Mouse (Mus musculus): ENCODE data around the gene Srsf10. TPM values are rescaled to one million over a fixed set of nuclear protein-coding genes. Genes with fewer than 3 reads are reported as not detected.

Srsf10 gene
- polyA plus RNA-seq, 1 experiment = 72.8 TPM

DNA sequence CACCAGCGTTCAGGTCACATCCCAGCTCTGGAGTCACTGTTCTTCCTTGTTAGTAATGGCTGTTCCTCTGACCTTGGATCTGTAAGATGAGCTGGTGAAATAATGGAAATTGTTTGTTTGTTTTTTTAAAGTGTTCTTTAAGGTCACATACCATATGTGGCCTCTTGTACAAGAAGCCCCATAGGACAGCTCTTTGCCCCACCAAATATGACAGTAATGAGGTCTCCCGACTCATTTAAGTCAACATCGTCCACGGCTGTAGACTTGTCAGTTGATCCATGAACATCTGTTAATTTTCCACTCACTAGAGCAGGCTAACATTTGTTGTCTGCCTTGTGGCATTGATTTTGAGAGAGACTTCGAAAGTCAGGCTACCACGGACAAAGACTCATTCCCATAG, 23.5 kb downstream of the Srsf10 start:
- H3K4me1 ChIP-seq (ENCODE audit: control insufficient read depth, insufficient read depth, low read length) = peaks cover 23% of the 10 kb centered on the region
- no peaks in the 10 kb centered on the region for H3K27me3 ChIP-seq (ENCODE audit: control insufficient read depth, insufficient read depth, low read length)
- no peaks in the 10 kb centered on the region for H3K36me3 ChIP-seq (ENCODE audit: control insufficient read depth, insufficient read depth, low read length)
- no peak overlapping the region for H3K27ac ChIP-seq (ENCODE audit: control insufficient read depth, insufficient read depth, low read depth, low read length)
- H3K4me3 ChIP-seq (ENCODE audit: control insufficient read depth, low read depth, low read length) = no peak overlapping the region
- no peak for TF ChIP-seq POLR2A (IDR thresholded peaks at IDR 0.05; ENCODE audit: control insufficient read depth, low read depth, low read length)
- TF ChIP-seq CTCF (IDR thresholded peaks at IDR 0.05; ENCODE audit: control insufficient read depth, insufficient read depth, insufficient replicate concordance, low read depth, low read length) = no peak

DNA sequence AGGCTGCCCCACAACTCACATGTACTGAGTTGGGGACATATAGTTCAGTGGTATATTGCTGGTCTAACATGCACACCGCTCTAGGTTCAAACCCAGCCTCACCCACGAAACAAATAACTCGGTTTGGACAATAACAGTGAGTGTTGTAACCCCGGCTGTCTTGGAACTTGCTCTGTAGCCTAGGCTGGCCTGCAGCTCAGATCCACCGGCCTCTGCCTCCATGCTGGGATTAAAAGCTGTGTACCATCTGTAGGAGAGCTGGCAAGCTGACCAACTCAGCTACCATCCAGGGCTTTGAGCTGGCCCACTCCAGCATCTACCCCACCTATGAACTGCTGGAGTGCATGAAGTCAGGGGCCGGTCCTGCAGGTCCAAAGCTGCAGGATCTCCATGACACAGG, 24.5 kb downstream of the Srsf10 start:
- no peak overlapping the region for H3K27ac ChIP-seq (ENCODE audit: control insufficient read depth, insufficient read depth, low read depth, low read length)
- no peak overlapping the region for H3K4me3 ChIP-seq (ENCODE audit: control insufficient read depth, low read depth, low read length)
- H3K27me3 ChIP-seq (ENCODE audit: control insufficient read depth, insufficient read depth, low read length) = no peaks in the 10 kb centered on the region
- no peaks in the 10 kb centered on the region for H3K36me3 ChIP-seq (ENCODE audit: control insufficient read depth, insufficient read depth, low read length)
- TF ChIP-seq POLR2A (IDR thresholded peaks at IDR 0.05; ENCODE audit: control insufficient read depth, low read depth, low read length) = no peak
- no peak for TF ChIP-seq CTCF (IDR thresholded peaks at IDR 0.05; ENCODE audit: control insufficient read depth, insufficient read depth, insufficient replicate concordance, low read depth, low read length)
- peaks cover 24% of the 10 kb centered on the region for H3K4me1 ChIP-seq (ENCODE audit: control insufficient read depth, insufficient read depth, low read length)

DNA sequence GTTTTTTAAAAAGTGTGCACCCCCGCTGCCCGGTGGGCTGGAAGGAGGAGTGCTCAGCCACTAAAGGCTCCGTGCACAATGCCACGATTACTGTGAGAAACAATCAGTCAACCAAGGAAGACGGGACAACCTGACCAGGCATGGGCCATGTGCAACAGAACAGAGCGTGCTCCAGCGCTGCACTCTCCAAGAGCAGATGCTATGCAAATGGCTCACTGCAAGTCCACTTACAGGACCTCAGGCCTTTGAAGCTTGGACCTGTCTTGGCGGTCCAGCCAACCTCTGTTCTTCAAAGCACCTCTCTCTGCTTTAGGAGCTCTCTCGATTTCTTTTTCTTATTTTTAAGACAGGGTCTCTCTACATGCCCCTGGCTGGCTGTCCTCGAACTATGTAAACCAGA, 25.0 kb downstream of the Srsf10 start:
- H3K27ac ChIP-seq (ENCODE audit: control insufficient read depth, insufficient read depth, low read depth, low read length) = no peak overlapping the region
- H3K27me3 ChIP-seq (ENCODE audit: control insufficient read depth, insufficient read depth, low read length) = no peaks in the 10 kb centered on the region
- TF ChIP-seq POLR2A (IDR thresholded peaks at IDR 0.05; ENCODE audit: control insufficient read depth, low read depth, low read length) = no peak
- TF ChIP-seq CTCF (IDR thresholded peaks at IDR 0.05; ENCODE audit: control insufficient read depth, insufficient read depth, insufficient replicate concordance, low read depth, low read length) = no peak
- peaks cover 24% of the 10 kb centered on the region for H3K4me1 ChIP-seq (ENCODE audit: control insufficient read depth, insufficient read depth, low read length)
- no peaks in the 10 kb centered on the region for H3K36me3 ChIP-seq (ENCODE audit: control insufficient read depth, insufficient read depth, low read length)
- H3K4me3 ChIP-seq (ENCODE audit: control insufficient read depth, low read depth, low read length) = no peak overlapping the region

DNA sequence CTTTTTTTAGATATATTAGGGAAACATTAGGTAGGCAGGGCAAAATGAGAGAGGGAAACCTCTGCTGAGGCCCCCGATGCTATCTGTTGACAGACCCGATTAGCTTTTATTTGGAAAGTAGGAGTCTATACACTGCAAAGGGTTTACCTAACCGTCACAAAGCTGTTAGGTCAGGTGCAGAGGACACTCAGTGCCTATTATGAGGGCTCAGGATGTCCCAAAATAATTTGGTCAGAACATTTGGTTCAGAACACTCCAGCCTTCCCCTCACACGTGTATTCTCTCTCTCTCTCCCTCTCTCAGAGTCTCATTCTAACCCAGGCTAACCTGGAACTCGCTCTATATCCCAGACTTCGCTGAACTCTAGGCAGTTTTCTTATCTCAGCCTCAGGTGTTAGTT, 26.5 kb downstream of the Srsf10 start:
- Histone ChIP-seq H3K4me1 (ENCODE audit: control insufficient read depth, insufficient read depth, low read length) (peaks cover 17% of the 10 kb centered on the region), H3K4me3 (ENCODE audit: control insufficient read depth, low read depth, low read length) (no peak overlapping the region), H3K27me3 (ENCODE audit: control insufficient read depth, insufficient read depth, low read length) (no peaks in the 10 kb centered on the region), H3K36me3 (ENCODE audit: control insufficient read depth, insufficient read depth, low read length) (no peaks in the 10 kb centered on the region), H3K27ac (ENCODE audit: control insufficient read depth, insufficient read depth, low read depth, low read length) (no peak overlapping the region)
- TF ChIP-seq CTCF (IDR thresholded peaks at IDR 0.05; ENCODE audit: control insufficient read depth, insufficient read depth, insufficient replicate concordance, low read depth, low read length) = no peak
- no peak for TF ChIP-seq POLR2A (IDR thresholded peaks at IDR 0.05; ENCODE audit: control insufficient read depth, low read depth, low read length)

DNA sequence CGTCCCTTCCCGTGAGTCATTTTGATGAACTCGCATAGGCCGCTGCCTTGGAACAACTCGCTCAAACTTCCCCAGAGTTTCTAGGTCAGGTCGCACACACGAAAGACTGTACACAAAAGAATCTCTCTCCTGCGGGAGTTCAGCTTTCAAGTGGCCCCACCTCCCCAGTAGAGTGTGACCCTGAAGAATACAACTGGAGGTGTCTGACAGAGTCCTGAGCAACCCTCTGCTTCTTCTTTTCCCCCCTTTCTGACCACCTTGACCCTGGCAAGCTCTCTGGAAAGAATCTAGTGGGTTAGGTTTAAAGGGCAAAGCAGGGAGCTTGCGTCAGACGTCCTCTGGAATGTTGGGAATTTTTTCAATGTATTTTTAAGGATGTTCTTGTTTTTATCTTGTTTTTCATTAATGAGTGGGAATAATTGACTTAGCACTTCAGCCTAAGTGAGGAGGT, 27.9 kb downstream of the Srsf10 start:
- TF ChIP-seq CTCF (IDR thresholded peaks at IDR 0.05; ENCODE audit: control insufficient read depth, insufficient read depth, insufficient replicate concordance, low read depth, low read length) (no peak), POLR2A (IDR thresholded peaks at IDR 0.05; ENCODE audit: control insufficient read depth, low read depth, low read length) (no peak)
- H3K27me3 ChIP-seq (ENCODE audit: control insufficient read depth, insufficient read depth, low read length) = no peaks in the 10 kb centered on the region

DNA sequence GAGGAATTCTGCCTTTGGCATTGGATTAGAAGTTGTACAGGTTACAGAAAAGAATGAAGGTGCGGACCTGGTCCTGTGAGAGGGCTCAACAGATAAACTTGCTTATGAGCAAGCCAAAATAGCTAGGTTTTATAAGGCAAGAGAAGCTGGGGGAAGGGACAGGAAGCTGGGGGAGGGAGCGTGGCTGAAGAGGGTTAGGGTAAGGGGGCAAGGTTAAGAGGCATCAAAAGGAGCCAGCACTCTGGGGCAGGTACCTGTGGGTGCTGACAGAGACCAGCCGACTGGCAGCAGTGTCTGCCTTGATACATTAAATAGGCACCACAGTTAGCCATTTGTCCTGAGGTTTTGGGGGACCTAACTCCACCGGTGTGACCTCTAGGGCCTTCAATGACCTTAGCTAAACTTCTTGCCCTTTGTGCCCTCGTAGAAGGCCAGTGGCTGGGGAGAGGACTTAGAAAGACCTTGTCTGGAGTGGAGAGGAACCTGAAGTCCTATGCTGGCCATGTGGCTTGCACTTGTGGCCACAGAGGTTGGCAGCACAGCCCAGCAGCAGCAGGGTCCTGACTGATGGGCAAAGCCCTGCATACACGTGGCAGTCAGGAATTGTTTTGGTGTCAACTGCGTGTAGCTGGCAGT, 28.5 kb downstream of the Srsf10 start:
- H3K4me3 ChIP-seq (ENCODE audit: control insufficient read depth, low read depth, low read length) = no peak overlapping the region
- no peaks in the 10 kb centered on the region for H3K27me3 ChIP-seq (ENCODE audit: control insufficient read depth, insufficient read depth, low read length)
- TF ChIP-seq CTCF (IDR thresholded peaks at IDR 0.05; ENCODE audit: control insufficient read depth, insufficient read depth, insufficient replicate concordance, low read depth, low read length) = no peak
- no peak for TF ChIP-seq POLR2A (IDR thresholded peaks at IDR 0.05; ENCODE audit: control insufficient read depth, low read depth, low read length)
- H3K36me3 ChIP-seq (ENCODE audit: control insufficient read depth, insufficient read depth, low read length) = no peaks in the 10 kb centered on the region
- H3K4me1 ChIP-seq (ENCODE audit: control insufficient read depth, insufficient read depth, low read length) = peaks cover 18% of the 10 kb centered on the region
- no peak overlapping the region for H3K27ac ChIP-seq (ENCODE audit: control insufficient read depth, insufficient read depth, low read depth, low read length)

More for the DNA sequence above, 27.9 kb downstream of the Srsf10 start:
- H3K4me3 ChIP-seq (ENCODE audit: control insufficient read depth, low read depth, low read length) = no peak overlapping the region
- H3K27ac ChIP-seq (ENCODE audit: control insufficient read depth, insufficient read depth, low read depth, low read length) = no peak overlapping the region
- H3K36me3 ChIP-seq (ENCODE audit: control insufficient read depth, insufficient read depth, low read length) = no peaks in the 10 kb centered on the region
- H3K4me1 ChIP-seq (ENCODE audit: control insufficient read depth, insufficient read depth, low read length) = peaks cover 18% of the 10 kb centered on the region

DNA sequence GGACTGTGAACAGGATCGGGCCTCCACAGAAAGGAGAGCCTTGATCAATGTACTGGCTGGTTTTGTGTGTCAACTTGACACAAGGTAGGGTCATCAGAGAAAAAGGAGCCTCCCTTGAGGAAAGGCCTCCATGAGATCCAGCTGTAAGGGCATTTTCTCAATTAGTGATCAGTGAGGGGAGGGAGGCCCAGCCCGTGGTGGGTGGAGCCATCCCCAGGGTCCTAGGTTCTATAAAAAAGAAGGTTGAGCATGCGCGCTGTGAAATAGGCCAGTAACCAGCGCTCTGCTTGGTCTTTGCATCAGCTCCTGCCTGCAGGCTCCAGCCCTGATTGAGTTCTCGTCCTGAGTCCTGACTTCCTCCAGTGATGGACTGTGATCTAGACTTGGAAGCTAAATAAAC, 29.0 kb downstream of the Srsf10 start:
- Histone ChIP-seq H3K27ac (ENCODE audit: control insufficient read depth, insufficient read depth, low read depth, low read length) (no peak overlapping the region), H3K4me3 (ENCODE audit: control insufficient read depth, low read depth, low read length) (no peak overlapping the region), H3K36me3 (ENCODE audit: control insufficient read depth, insufficient read depth, low read length) (no peaks in the 10 kb centered on the region), H3K27me3 (ENCODE audit: control insufficient read depth, insufficient read depth, low read length) (no peaks in the 10 kb centered on the region), H3K4me1 (ENCODE audit: control insufficient read depth, insufficient read depth, low read length) (peaks cover 18% of the 10 kb centered on the region)
- no peak for TF ChIP-seq POLR2A (IDR thresholded peaks at IDR 0.05; ENCODE audit: control insufficient read depth, low read depth, low read length)
- TF ChIP-seq CTCF (IDR thresholded peaks at IDR 0.05; ENCODE audit: control insufficient read depth, insufficient read depth, insufficient replicate concordance, low read depth, low read length) = no peak

Data from testis, adult 2 months (tissue).